Mouse (Mus musculus) CD8-positive naive resting alpha-beta T cell, adult 2 months (primary cell): ENCODE data around the gene Oaz1.

Experiments used
- DNase-seq, 2 experiments: peaks; one replicate each; pipeline ENCODE4 v3.0.0; 2022; ENCODE audit warnings: low read depth in 2 of 2, low spot score in 2 of 2

Oaz1 gene

GRCm38 (mm10) chr10:80826151-80827062 is at the start of gene Oaz1:
Gene Oaz1 (plus strand): TSS chr10:80826656.
- DNase-seq, result peak; percentile 98

GRCm38 (mm10) chr10:80777123-80777522 is 49.3 kb upstream of the Oaz1 start:
- no peak for DNase-seq

GRCm38 (mm10) chr10:80779565-80779964 is 46.9 kb upstream of the Oaz1 start:
- DNase-seq, result no peak

GRCm38 (mm10) chr10:80784302-80784701 is 42.2 kb upstream of the Oaz1 start:
- DNase-seq, result no peak

GRCm38 (mm10) chr10:80784871-80785270 is 41.6 kb upstream of the Oaz1 start:
- no peak for DNase-seq

GRCm38 (mm10) chr10:80785963-80786362 is 40.5 kb upstream of the Oaz1 start:
- no peak for DNase-seq

- no peak for DNase-seq
Measured at GRCm38 (mm10) chr10:80787517-80787916, 38.9 kb upstream of the Oaz1 start.

GRCm38 (mm10) chr10:80790761-80791404 is 35.6 kb upstream of the Oaz1 start:
- no peak for DNase-seq

GRCm38 (mm10) chr10:80791476-80792174 is 34.8 kb upstream of the Oaz1 start:
- DNase-seq, result no peak

- no peak for DNase-seq
Measured at GRCm38 (mm10) chr10:80792175-80793032, 34.1 kb upstream of the Oaz1 start.

- no peak for DNase-seq
Measured at GRCm38 (mm10) chr10:80793033-80793784, 33.2 kb upstream of the Oaz1 start.

GRCm38 (mm10) chr10:80793803-80794202 is 32.7 kb upstream of the Oaz1 start:
- DNase-seq, result no peak

GRCm38 (mm10) chr10:80794750-80795149 is 31.7 kb upstream of the Oaz1 start:
- DNase-seq, result no peak

GRCm38 (mm10) chr10:80796307-80796848 is 30.1 kb upstream of the Oaz1 start:
- DNase-seq, result no peak

GRCm38 (mm10) chr10:80797186-80798149 is 29.0 kb upstream of the Oaz1 start:
- no peak for DNase-seq

- DNase-seq, result peak; percentile 93 to 96
Measured at GRCm38 (mm10) chr10:80798150-80799006, 28.1 kb upstream of the Oaz1 start, which contains the start of the genes Sf3a2 and Plekhj1. Gene Sf3a2 (plus strand): TSS chr10:80798198. Gene Plekhj1 (minus strand): TSS chr10:80798626.

- DNase-seq, result no peak
Measured at GRCm38 (mm10) chr10:80799070-80799566, 27.3 kb upstream of the Oaz1 start.
